Mouse (Mus musculus): ENCODE measurements around the gene Col26a1. TPM values are rescaled to one million over a fixed set of nuclear protein-coding genes. Genes with fewer than 3 reads are reported as not detected.

Gene Col26a1
- 1 to 10 TPM; 4.9 to 5.7 TPM for total RNA-seq (2021)
- long read RNA-seq, experiment 1, partial matches to known transcripts = 0 of 3 reads
- long read RNA-seq, experiment 1, other reads (novel, unspliced or antisense) = 3 of 3 reads
- long read RNA-seq, experiment 2, partial matches to known transcripts = 1 of 5 reads
- long read RNA-seq, experiment 2, other reads (novel, unspliced or antisense) = 4 of 5 reads

DNA sequence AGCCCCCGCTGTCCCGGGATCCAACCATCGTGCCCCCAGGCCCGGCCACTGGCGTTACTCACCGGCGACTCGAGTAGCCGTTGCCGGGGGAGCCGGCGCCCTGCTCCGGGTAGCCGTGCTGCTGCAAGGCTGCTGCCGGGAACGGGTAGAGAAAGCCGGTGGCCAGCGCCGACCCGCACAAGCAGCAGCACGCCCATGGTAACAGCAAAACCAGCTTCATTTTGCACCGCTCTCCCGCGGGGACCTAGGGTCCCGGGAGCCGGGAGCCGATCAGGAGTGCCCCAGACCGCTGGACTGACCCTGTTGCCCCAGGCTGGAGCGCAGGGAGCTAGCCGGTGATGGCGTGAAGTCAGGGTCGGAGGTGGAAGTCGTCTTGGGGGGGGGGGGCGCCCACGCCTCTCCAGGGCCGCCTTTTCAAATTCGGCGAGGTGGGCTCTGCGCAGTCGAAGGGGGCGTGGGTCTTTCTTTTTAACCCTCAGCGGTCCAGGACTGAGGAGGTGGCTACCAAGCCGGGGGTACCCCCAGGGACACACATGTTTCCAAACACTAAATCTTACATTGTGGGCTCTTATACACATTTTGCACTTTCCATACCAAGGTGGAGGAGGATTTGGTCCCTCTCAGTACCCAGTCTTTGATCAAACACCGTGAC is at the start of gene Col26a1:
Col26a1 (minus strand) TSS at position 422 of the 652 bp plus-strand sequence.
- DNase-seq = no peak

DNA sequence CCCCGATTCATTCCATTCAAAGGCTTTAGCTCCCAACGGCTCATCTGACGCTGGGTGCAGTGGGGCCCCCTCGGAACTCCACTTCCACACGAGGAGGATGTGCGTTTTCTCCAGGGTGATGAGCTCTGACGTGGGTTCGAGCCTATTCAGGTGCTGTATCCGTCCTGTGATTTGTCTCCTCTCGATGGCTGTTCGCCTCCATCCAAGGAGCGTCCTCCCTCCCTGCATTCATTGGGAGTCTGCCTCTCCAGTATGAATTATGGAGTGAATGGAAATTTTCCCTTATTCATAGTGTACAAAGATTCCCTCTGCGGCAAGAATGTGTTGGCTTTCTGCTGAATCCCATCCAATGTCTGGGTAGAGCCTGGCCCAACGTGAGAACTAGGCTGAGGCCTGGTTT is 48.9 kb upstream of the Col26a1 start:
- no peak for DNase-seq

DNA sequence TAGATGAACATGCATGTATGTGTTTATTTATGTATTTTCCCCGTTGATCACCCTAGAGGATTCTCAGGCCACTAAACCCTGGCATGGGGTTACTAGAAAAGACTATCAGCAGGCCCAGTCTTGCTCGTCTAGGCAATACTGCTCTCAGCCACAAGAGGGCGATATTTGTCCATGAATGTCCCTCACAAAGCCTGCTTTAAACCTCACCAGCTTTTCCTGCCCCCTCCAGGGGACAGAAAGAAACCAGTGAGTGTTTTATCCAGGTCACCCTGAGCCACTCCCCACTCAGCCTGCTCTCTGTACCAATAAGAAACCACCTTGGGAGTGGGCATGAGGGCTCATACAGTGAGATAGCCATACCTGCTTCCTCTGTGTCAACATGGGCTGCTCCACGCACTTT is 46.1 kb upstream of the Col26a1 start:
- DNase-seq = peak; percentile 60

DNA sequence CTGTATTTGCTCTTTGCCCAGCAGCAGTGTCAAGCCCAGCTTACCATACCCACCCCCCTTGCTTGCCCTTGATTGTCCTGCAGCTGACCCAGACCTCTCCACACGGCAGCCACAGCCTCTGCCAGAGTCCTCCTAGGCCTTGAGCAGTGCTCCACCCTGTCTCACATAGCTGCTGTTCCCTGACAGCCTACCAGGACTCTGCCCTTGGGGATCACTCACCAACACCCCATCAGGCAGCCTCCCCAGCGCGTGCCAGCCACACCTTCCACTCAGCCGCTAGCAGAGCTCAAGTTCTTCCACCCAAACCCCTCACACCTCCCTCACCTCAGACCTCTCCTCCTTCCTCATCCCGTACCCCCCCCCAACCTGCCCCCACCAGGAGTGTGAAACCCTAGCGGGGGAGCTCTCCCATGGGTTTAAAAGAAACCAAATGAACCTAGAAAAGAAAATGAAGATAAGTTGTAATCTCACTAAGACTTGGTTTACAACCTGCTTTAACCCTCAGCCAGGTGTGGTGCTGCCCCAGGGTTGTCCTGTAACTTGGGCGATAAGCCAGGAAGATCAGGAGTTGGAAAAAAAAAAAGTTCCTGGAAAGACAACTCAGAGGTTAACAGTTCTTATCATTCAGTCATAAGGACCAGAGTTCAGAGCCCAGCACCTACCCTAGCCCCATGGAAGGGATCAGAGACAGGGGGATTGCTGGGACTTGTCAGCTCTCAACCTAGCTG is 40.9 kb upstream of the Col26a1 start:
- no peak for DNase-seq

DNA sequence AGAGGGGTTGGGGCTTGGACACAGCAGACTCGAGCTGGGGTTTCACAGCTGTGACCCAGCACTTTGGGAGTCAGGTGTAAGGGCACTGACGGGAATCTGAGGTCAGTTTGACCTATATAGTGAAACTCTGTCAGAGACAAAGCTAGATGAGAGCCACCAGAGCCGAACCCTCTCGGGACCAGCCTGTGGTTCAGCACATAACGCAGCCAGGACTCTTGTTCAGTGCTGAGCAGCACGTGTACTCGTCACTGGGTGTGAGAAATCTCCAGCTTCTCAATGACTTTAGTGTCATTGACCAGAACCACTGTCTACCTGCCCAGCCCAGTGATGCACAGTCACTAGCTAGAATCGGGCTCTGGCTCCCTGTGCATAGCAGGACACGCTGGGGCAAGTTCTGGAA is 39.8 kb upstream of the Col26a1 start:
- no peak for DNase-seq

GRCm38 (mm10) chr5:136919546-136920301 is 36.7 kb upstream of the Col26a1 start:
- no peak for DNase-seq

- peak; percentile 71 for DNase-seq
Observed at GRCm38 (mm10) chr5:136918655-136919472, 35.9 kb upstream of the Col26a1 start.

- no peak for DNase-seq
Observed at GRCm38 (mm10) chr5:136917613-136918242, 34.7 kb upstream of the Col26a1 start.

DNA sequence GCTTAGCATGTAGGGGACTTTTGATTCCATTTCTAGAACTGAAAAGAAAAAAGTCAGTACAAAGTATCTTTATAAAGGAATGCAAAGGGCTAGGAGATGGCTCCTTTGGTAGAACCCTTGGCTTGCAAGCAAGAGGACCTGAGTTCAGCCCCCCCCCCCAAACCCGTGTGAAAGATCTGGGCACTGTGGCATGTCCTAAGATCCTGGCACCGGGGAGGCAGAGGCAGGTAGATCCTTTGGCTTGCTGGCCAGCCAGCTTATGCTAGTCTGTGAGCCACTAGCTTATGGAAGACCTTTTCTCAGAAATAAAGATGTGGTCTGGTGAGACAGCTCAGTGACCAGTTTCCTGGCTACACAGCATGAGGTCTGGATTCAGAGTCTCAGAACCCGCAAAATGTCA is 31.2 kb upstream of the Col26a1 start:
- no peak for DNase-seq

GRCm38 (mm10) chr5:136907991-136908857 is 25.2 kb upstream of the Col26a1 start, which contains the start of gene Ift22:
Ift22 (plus strand) TSS chr5:136908150.
- DNase-seq = peak; percentile 89

DNA sequence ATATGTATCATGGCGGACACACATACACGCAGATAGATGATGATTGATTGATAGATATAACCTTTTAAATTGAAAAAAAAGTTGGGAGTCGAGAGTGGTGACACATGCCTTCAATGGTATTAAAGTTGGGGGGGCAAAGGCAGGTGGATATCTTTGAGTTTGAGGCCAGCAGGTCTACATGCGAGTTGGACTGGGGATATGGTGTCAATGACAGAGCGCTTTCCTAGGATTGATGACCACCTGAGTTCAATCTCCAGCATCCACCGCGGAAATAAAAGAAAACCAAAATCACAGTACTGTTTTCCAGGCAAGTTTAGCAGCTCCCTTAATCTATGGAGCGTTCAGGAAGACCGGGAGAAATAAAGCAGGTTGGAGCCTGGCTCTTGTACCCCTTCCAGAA is 24.6 kb upstream of the Col26a1 start:
- no peak for DNase-seq

DNA sequence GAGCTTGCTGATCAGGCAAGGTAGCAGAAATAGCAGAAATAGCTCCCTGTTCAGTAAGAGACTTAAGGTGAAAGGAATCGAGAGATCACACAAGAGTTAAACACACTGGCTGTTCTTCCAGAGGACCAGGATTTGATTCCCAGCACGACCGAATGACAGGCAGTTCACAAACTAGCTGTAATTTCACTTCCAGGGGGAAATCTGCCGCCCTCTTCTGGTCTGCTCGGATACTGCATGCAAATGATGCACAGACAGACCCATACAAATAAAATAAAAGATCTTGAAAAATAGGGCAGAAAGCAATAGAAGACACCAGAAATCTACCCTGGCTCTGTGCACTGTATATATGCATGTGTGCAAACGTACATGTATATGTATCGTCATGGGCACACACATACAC is 22.6 kb upstream of the Col26a1 start:
- no peak for DNase-seq

DNA sequence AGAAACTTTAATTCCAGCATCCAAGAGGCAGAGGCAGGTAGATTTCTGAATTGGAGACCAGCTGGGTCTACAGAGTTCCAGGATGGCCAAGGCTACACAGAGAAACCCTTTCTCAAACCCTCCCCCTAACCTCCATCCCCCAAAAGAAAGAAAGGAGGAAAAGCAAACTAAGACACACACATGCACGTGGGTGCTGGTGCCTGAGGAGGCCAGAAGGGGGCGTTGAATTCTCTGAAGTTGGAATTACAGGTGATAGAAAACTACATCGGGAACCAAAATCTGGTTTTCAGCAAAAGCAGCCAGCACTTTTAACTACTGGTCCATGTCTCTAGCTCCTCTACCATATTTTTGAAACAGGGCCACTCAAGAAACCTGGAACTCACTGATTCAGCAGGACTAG is 21.6 kb upstream of the Col26a1 start:
- DNase-seq = no peak

DNA sequence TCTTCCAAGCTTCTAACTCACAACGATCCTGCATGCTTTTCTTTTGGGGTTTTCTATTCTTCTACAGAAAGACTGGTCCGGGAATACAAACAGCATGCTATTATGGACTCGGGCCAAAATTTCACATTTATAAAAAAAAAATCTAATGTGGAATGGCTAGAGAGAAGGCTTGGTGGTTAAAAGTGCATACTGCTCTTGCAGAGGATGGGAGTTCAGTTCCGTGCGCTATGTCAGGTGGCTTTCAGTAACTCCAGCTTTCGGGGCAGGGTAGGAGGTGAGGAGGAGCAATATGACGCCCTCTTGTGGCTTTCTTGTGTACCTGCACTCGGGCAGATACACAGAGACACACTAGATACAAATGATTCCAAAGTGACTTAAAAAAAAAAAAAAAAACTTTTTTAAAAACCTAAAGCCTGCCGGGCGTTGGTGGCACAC is 12.5 kb upstream of the Col26a1 start:
- no peak for DNase-seq

DNA sequence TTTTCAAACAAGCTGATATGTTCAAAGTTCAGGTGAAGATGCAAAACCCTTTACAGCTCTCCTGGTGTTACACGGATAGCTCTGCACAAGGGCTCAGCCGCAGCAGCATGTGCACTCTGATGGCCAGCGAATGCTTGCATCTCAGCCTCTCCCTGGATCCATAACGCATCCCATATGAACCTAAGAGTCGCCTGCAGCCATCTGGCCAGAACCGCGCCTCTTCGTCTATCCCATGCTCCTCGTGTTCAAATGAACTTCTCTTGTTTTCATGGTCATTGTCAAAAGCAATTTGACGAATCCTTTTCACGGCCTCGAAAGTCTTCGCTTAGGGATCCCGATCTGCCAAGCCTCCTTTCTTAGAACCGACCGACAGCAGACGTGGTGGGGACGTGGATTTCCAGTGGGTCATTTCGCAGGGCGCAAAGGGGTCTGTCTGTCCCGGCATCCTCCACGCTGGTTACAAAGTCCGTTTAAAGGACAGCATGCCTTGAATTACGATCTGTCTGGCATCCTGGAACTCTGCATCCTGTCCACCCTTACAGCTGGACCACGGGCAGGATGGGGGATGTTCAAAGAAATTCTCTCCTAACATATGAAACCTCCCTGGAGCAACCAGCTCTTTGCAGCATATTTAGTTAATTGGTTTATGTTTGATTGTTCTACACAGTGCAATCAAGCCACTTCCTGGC is 12.0 kb upstream of the Col26a1 start:
- no peak for DNase-seq

- DNase-seq = no peak
Observed at GRCm38 (mm10) chr5:136888539-136889355, 5.7 kb upstream of the Col26a1 start.

- DNase-seq = peak; percentile 33
Observed at GRCm38 (mm10) chr5:136886957-136887356, 3.9 kb upstream of the Col26a1 start.

GRCm38 (mm10) chr5:136882055-136882787 is 788 bp downstream of the Col26a1 start:
- no peak for DNase-seq

Measured in gastrocnemius, postnatal 25 days (tissue).